Mouse (Mus musculus) bone marrow, adult 2 months (tissue): ENCODE measurements around the gene D430041D05Rik.

ENCODE experiments used
- CTCF ChIP-seq: fragments of 200-500 bp; IDR thresholded peaks from 2 replicates; pipeline ENCODE4 v1.5.1; 2011; ENCODE audit warnings: low read length, control low read depth; ENCODE audit not compliant: control insufficient read depth, insufficient read depth
- POLR2A ChIP-seq: fragments of 200-500 bp; IDR thresholded peaks from 2 replicates; pipeline ENCODE4 v1.6.1; 2011; ENCODE audit warnings: low read depth, mild to moderate bottlenecking, control low read depth, low read length, borderline replicate concordance; ENCODE audit not compliant: control insufficient read depth

DNA sequence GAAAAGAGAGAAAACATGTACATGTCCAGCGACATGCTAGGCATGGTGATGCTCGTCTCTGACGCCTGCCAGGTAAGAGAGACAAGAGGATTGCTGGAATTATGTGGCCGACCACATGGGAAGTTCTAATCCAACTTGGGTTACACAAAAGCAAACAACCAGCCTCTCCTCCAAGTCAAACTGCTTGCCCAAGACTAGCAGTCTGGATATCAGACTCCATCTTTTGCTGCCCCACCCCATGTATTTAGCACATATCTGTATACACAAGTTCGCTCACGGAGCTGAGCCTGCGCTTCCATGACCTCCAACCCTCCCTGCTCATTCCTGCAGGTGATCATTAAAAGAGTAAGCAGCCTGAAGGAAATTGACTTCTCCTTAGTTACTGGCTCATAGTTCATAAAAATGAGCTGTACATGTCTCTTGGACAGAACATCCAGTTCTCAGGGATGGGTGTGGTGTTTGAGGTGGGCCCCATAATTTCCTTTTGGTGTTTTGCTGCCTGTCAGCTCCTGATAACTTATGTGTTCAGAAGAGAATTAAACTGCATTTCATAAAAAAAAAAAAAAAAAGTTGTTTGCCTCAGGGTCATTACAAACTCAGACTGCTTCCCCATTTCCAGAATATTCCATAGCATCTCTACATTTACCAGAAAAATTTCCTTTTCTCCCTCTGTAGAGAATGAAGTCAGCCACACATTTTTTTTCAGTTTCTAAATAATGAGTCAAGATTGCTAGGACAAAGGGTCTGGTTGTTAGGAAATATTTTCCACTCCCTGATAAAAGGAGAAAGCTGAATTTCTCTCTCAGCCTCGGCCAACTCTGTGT is 288.9 kb downstream of the D430041D05Rik start:
- no peak for TF ChIP-seq POLR2A
- no peak for TF ChIP-seq CTCF
